Mouse (Mus musculus) intestine, postnatal 0 days (tissue): ENCODE measurements at regions not wholly inside any gene's neighbourhood (a gene's known extent, or its start where the extent isn't known, plus 50 kb on each side); places are given as distances from the start of the nearest gene placed in this dataset.

Experiments
- ATAC-seq: fragments of 200-750 bp; cut with Nextera tagmentation; 2 replicates; pipeline ENCODE4 v1.8.0; 2017; ENCODE audit warnings: mild to moderate bottlenecking, moderate TSS enrichment, moderate library complexity
- H3K27ac ChIP-seq: fragments of 300-500 bp; sonication (generic); 2 replicates; pipeline ENCODE4 v1.5.1; 2014; ENCODE audit warnings: mild to moderate bottlenecking, low read depth, low read length, moderate library complexity
- H3K27me3 ChIP-seq: fragments of 300-500 bp; sonication (generic); replicated peaks from 2 replicates; pipeline ENCODE4 v1.6.1; 2014; ENCODE audit warnings: low read length, mixed read lengths; ENCODE audit not compliant: control insufficient read depth, insufficient read depth
- H3K36me3 ChIP-seq: fragments of 300-500 bp; sonication (generic); 2 replicates; pipeline ENCODE4 v1.6.1; 2014; ENCODE audit warnings: mild to moderate bottlenecking, moderate library complexity; ENCODE audit not compliant: control insufficient read depth, insufficient read depth
- H3K4me1 ChIP-seq: fragments of 300-500 bp; sonication (generic); replicated peaks from 2 replicates; pipeline ENCODE4 v1.6.1; 2014; ENCODE audit warnings: antibody characterized with exemption, low read length, mixed read lengths; ENCODE audit not compliant: control insufficient read depth, insufficient read depth
- H3K4me2 ChIP-seq: fragments of 300-500 bp; sonication (generic); replicated peaks from 2 replicates; pipeline ENCODE4 v1.6.1; 2014; ENCODE audit warnings: low read depth, mild to moderate bottlenecking, moderate library complexity
- H3K4me3 ChIP-seq: fragments of 300-500 bp; sonication (generic); 2 replicates; pipeline ENCODE4 v1.5.1; 2014; ENCODE audit warnings: low read depth, low read length
- H3K9ac ChIP-seq: fragments of 300-500 bp; sonication (generic); 2 replicates; pipeline ENCODE4 v1.6.1; 2014; ENCODE audit warnings: mild to moderate bottlenecking, low read depth, low read length
- H3K9me3 ChIP-seq: fragments of 300-500 bp; sonication (generic); 2 replicates; pipeline ENCODE4 v1.6.1; 2016; ENCODE audit warnings: mixed run types; ENCODE audit not compliant: control insufficient read depth
- CTCF ChIP-seq: sonication (generic); IDR thresholded peaks from 2 replicates; pipeline ENCODE4 v1.5.1; 2016; ENCODE audit warnings: low read depth, mild to moderate bottlenecking, control low read depth, antibody characterized with exemption, moderate library complexity
- WGBS: fragments of 180-500 bp; shearing (Covaris S2); extraction: QIAGEN DNeasy Blood & Tissue Kit; methylation state at CpG from one replicate; pipeline ENCODE4 v1.1.7; 2014; 5-methylcytosine and 5-hydroxymethylcytosine counted together

- Histone ChIP-seq H3K9me3 (no peaks in the 10 kb centered on the region), H3K4me2 (no peak overlapping the region), H3K4me1 (no peaks in the 10 kb centered on the region), H3K27ac (no peak overlapping the region), H3K4me3 (no peak overlapping the region), H3K36me3 (no peaks in the 10 kb centered on the region), H3K9ac (no peak overlapping the region), H3K27me3 (no peaks in the 10 kb centered on the region)
- no peak for TF ChIP-seq CTCF
- 77% methylated on average over 3 of the region's 3 CpGs for WGBS
- ATAC-seq = no peak
Measured at GRCm38 (mm10) chr11:40380696-40381095, 314.3 kb downstream of the Mat2b start.

DNA sequence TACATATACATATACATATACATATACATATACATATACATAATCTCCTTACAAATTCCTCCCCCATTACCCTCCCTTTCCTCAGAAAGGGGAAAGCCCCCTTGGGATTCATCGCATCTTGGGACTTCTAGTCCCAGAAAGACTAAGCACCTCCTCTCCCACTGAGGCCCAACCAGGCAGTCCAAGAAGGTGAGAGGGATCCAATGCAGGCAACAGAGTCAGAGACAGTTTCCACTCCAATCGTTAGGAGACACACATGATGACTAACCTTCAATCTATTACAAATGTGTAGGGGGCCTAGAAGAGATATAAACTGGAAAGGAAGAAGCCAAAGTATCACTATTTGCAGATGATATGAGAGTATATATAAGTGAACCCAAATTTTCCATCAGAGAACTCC is 323.3 kb downstream of the Mat2b start:
- H3K27me3 ChIP-seq = no peaks in the 10 kb centered on the region
- no peak overlapping the region for H3K27ac ChIP-seq
- TF ChIP-seq CTCF = no peak
- H3K4me2 ChIP-seq = no peak overlapping the region
- H3K9me3 ChIP-seq = no peaks in the 10 kb centered on the region
- 86% methylated on average over 2 of the region's 2 CpGs for WGBS
- no peaks in the 10 kb centered on the region for H3K36me3 ChIP-seq
- H3K9ac ChIP-seq = no peak overlapping the region
- no peaks in the 10 kb centered on the region for H3K4me1 ChIP-seq
- no peak for ATAC-seq
- H3K4me3 ChIP-seq = no peak overlapping the region

DNA sequence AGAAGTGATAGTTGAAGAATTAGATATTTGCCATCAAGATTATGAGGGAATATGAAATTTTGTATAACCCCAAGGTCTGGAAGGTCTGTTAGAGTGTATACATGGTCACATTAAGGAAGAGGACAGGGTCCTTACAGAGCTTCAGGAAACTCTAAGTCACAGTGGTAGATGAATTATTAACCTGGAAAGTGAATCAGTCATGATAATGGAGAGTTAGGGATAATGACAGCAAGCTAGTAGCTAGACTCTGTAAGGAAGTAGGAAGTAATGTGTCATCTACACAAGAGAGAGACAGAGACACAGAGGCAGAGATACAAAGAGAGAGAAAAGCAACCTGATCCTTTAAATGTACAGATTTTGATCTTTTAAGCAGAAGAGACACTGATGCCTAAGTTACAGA is 328.4 kb downstream of the Mat2b start:
- no peak overlapping the region for H3K4me3 ChIP-seq
- ATAC-seq = no peak
- H3K36me3 ChIP-seq = no peaks in the 10 kb centered on the region
- H3K27me3 ChIP-seq = no peaks in the 10 kb centered on the region
- H3K9ac ChIP-seq = no peak overlapping the region
- no peak overlapping the region for H3K4me2 ChIP-seq
- H3K27ac ChIP-seq = no peak overlapping the region
- no peaks in the 10 kb centered on the region for H3K9me3 ChIP-seq
- TF ChIP-seq CTCF = no peak
- H3K4me1 ChIP-seq = no peaks in the 10 kb centered on the region

DNA sequence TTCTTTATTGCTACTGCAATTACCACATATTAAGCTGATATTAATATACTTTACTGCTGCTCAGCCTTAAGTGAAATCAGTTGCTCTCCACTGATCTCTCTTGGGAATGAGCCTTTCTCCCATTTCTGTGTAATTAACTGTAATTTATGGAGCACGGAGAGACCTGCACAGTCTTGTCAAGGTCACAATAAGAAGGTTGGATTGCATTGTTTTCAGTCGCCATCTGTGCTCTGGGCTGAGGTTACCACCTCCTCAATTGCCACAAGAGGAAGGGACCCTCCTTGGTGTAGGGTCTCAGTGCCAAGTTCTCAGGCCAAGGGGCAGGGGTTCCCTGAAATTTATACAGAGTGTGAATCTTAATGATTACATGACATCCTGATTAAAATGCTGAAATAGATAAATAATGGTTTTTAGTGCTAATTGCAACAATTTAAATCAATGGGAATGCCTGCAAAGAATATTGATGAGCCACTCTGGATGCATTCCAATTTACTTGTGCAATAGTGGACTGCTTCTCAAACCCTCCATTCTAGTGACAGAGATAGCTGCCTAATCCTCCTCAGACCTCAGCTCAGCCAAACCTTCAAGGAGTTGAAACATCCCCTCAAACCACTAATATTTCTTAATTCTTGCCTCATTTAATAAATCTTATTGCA is 332.3 kb downstream of the Mat2b start:
- H3K9me3 ChIP-seq = no peaks in the 10 kb centered on the region
- H3K4me1 ChIP-seq = no peaks in the 10 kb centered on the region
- no peak overlapping the region for H3K4me2 ChIP-seq
- H3K9ac ChIP-seq = no peak overlapping the region
- no peaks in the 10 kb centered on the region for H3K36me3 ChIP-seq
- ATAC-seq = no peak
- WGBS = 54% methylated on average over 2 of the region's 2 CpGs
- TF ChIP-seq CTCF = no peak
- no peak overlapping the region for H3K4me3 ChIP-seq
- H3K27me3 ChIP-seq = no peaks in the 10 kb centered on the region
- H3K27ac ChIP-seq = no peak overlapping the region
